Mouse (Mus musculus): ENCODE results near the gene Nkx2-3.

The Nkx2-3 gene

GRCm38 (mm10) chr19:43605666-43606551 lies 6.2 kb upstream of the Nkx2-3 start:
- no peak for DNase-seq (ENCODE audit: low spot score in 2 of 2)

- peak in 1 of 2 experiments; percentile 14 for DNase-seq (ENCODE audit: low spot score in 2 of 2)
Measured at GRCm38 (mm10) chr19:43606552-43607530, 5.3 kb upstream of the Nkx2-3 start.

GRCm38 (mm10) chr19:43607842-43608680 lies 4.1 kb upstream of the Nkx2-3 start:
- no peak for DNase-seq (ENCODE audit: low spot score in 2 of 2)

- DNase-seq (ENCODE audit: low spot score in 2 of 2) = no peak
Measured at GRCm38 (mm10) chr19:43608711-43609457, 3.2 kb upstream of the Nkx2-3 start.

- DNase-seq (ENCODE audit: low spot score in 2 of 2) = no peak
Measured at GRCm38 (mm10) chr19:43609458-43610330, 2.4 kb upstream of the Nkx2-3 start.

GRCm38 (mm10) chr19:43610341-43610848 lies 1.7 kb upstream of the Nkx2-3 start:
- DNase-seq (ENCODE audit: low spot score in 2 of 2) = no peak

- no peak for DNase-seq (ENCODE audit: low spot score in 2 of 2)
Measured at GRCm38 (mm10) chr19:43611110-43611509, 1.0 kb upstream of the Nkx2-3 start.

- no peak for DNase-seq (ENCODE audit: low spot score in 2 of 2)
Measured at GRCm38 (mm10) chr19:43611561-43611960, 564 bp upstream of the Nkx2-3 start.

- DNase-seq (ENCODE audit: low spot score in 2 of 2) = peak in 1 of 2 experiments; percentile 32
Measured at GRCm38 (mm10) chr19:43612501-43612971, 411 bp downstream of the Nkx2-3 start.

- DNase-seq (ENCODE audit: low spot score in 2 of 2) = no peak
Measured at GRCm38 (mm10) chr19:43613293-43614130, 1.4 kb downstream of the Nkx2-3 start.

GRCm38 (mm10) chr19:43614341-43615073 lies 2.4 kb downstream of the Nkx2-3 start:
- DNase-seq (ENCODE audit: low spot score in 2 of 2) = peak in 1 of 2 experiments; percentile 50

GRCm38 (mm10) chr19:43615074-43615445 lies 2.9 kb downstream of the Nkx2-3 start:
- DNase-seq (ENCODE audit: low spot score in 2 of 2) = peak in 1 of 2 experiments; percentile 45

GRCm38 (mm10) chr19:43615571-43616414 lies 3.7 kb downstream of the Nkx2-3 start:
- DNase-seq (ENCODE audit: low spot score in 2 of 2) = peak in 1 of 2 experiments; percentile 9

- DNase-seq (ENCODE audit: low spot score in 2 of 2) = peak in 1 of 2 experiments; percentile 34
Measured at GRCm38 (mm10) chr19:43616415-43616861, 4.3 kb downstream of the Nkx2-3 start.

GRCm38 (mm10) chr19:43616889-43617288 lies 4.8 kb downstream of the Nkx2-3 start:
- peak in 1 of 2 experiments; percentile 8 for DNase-seq (ENCODE audit: low spot score in 2 of 2)

GRCm38 (mm10) chr19:43617761-43618349 lies 5.7 kb downstream of the Nkx2-3 start:
- no peak for DNase-seq (ENCODE audit: low spot score in 2 of 2)

All from urinary bladder, adult 18-20 months (tissue).